Comparison of ENCODE assay signal across 1 mouse cellular context in the genomic region with DNA sequence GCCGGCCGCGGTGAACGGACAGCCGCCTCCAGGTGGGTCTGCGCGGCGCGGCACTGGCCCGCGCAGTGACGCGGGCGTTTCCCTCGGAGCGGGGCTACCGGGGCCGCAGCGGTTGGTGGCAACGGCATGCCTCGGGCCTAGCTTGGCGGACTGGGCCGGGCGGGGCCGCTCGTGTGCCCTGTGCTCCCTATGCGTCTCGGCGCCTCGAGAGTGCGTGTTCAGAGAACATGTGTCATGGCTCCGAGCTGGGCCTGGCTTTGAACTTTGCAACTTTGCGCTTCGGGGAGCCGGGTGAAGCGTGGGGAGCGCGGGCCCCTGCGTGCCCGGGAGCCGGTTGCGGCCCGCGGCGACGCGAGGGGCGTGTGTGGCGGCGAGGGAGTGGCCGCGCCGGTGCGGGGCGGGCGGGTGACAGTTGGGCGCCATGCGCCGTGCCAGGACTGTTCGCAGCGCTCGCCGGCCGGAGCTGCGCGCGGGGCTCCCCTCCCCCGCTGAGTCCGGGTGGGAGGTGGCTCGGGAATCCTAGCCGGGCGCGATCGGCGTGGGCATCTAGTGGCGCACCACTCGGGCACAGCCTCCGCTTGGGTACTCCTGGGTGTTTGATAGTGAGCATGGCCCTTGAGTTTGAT.
A peak's percentile ranks its signal among the peaks of the same experiment; 100 is the strongest.
TF ChIP-seq lines count a peak whose summit lies in the region.

No protein-coding gene starts in this region.

TF ChIP-seq in MEL, 35 proteins besides CTCF, POLR2A, EP300 and RAD21 (continued from another document):
- TF ChIP-seq MAX (IDR thresholded peaks at IDR 0.05; ENCODE audit: low read length) (peak; percentile 52; the same call in 1 of the 2 replicates), UBTF (IDR thresholded peaks at IDR 0.05; ENCODE audit: borderline replicate concordance, insufficient read depth, low read depth, low read length) (no peak), MYB (IDR thresholded peaks at IDR 0.05; ENCODE audit: low read depth, low read length) (0 out of 2 replicates have a peak, but pooled peaks have one; percentile 14), TBP (IDR thresholded peaks at IDR 0.05; ENCODE audit: low read depth, low read length) (no peak), ZC3H11A (IDR thresholded peaks at IDR 0.05; ENCODE audit: low read depth, low read length) (no peak), TCF12 (IDR thresholded peaks at IDR 0.05; ENCODE audit: low read depth, low read length) (peak; percentile 41; the same call in 1 of the 2 replicates), MXI1 (IDR thresholded peaks at IDR 0.05; ENCODE audit: low read depth, low read length) (peak; percentile 97), NELFE (IDR thresholded peaks at IDR 0.05; ENCODE audit: low read depth, low read length) (peak; percentile 32), ZKSCAN1 (IDR thresholded peaks at IDR 0.05; ENCODE audit: low read depth, low read length) (no peak), MAZ (IDR thresholded peaks at IDR 0.05; ENCODE audit: low read depth, low read length) (no peak; the same call in 1 of the 2 replicates), HCFC1 (IDR thresholded peaks at IDR 0.05; ENCODE audit: low read depth, low read length) (peak; percentile 31), KAT2A (conservative IDR thresholded peaks at IDR 0.05; ENCODE audit: low read depth, low read length) (no peak; the same call in 1 of the 2 replicates), POLR2AphosphoS5 (IDR thresholded peaks at IDR 0.05; ENCODE audit: borderline replicate concordance, low read depth, low read length) (no peak)
TF ChIP-seq in MEL: peak in this region for 10.
